Mouse (Mus musculus) heart, postnatal 36 days (tissue): ENCODE data around the gene Rbfox2. TPM values are rescaled to one million over a fixed set of nuclear protein-coding genes. Genes with fewer than 3 reads are reported as not detected.
A peak's percentile ranks its signal among the peaks of the same experiment; 100 is the strongest.
"Not testable (repeated sequence)": the region's sequence is repeated elsewhere in the genome, so short reads cannot be mapped to it uniquely, and the experiment has no call there.

ENCODE experiments used
- DNase-seq, 2 experiments: peaks; one replicate each; pipeline ENCODE4 v3.0.0; 2021 to 2022
- intact Hi-C: fragments of 180-260 bp; cut with DNase I; formaldehyde crosslinking; loops from one replicate; pipeline ENCODE4 v1.15.1; 2025
- total RNA-seq, 2 experiments: library from RNA; stranded (reverse); gene quantifications; 2 replicates each; pipeline ENCODE4 v1.2.3; 2021

Gene Rbfox2
- total RNA-seq, 2 experiments from 2014 or later, result 91.7 to 107 TPM

DNA sequence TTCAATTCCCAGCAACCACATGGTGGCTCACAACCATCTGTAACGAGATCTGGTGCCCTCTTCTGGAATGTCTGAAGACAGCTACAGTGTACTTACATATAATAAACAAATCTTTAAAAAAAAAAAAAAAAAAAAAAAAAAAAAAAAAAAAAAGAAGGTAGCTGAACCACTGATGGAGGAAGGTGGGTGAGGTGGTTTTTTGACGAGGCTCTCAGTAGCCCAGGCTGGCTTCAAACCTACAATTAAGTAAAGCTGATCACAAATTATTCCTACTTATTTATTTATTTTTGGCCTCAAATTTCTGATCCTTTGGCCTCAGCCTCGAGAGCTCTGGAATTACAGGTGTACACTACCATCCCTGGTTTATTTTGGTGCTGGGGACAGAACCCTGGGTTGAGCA is 28.4 kb upstream of the Rbfox2 start:
- not testable (repeated sequence) for DNase-seq
- intact Hi-C loops, result loop anchor here (2.0 to 5.0 kb wide), 2 partner anchors 28 to 183 kb away; partner anchors contain the start of gene Rbfox2

DNA sequence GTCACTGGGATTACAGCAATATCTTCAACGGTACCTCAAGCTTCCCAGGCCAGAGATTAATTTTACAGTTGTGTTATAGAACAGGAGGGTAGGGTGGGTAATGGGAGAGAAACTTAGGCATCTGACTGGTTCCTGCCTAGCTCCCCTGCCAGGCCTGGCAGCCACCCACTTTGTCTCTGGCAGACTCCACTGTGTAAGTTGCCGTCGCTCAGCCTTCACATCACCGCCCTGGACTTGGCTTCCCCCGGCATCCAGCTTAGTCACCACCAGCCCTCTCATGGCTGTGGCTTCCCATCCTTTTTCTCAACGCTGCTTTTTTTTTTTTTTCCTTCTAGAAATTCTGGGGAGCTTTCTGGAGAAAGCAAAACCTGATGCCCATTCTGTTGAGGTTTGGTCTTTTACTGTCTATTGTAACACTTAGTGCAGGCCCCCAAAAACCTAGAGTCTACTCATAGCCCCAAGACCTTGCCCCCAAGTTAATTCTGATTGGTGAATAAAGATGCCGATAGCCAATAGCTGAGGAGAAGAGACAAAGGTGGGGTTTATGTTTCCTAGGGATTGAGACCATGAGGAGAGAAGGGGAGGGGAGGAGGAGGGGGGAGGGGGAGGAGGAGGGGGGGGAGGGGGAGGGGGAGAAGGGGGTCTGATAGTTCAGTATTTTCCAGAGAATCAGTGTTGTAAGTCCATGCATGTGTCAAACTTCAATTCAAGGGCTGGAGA is 25.6 kb upstream of the Rbfox2 start:
- no peak for DNase-seq

DNA sequence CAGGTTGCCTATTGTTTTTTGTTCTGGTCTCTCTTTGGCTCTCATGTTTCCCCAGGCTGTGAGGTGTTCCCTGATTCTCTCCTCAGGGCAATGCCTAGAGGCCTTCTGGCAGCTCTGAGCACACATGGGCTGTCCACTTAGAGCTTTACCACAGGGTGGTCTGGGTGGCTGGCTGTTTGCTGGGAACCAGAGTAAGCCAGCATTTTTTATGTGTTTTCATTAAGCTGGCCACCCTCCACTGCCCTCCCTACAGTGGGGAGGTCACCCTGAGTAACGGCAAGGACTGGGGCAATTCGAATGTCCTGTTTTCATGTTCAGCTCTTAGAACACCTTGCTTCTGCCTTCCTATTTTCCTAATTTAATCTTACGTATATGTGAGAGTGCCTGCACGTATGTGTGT is 24.6 kb upstream of the Rbfox2 start:
- intact Hi-C loops, result no loop called here
- no peak for DNase-seq

More for the DNA sequence above, 25.6 kb upstream of the Rbfox2 start:
- intact Hi-C loops, result no loop called here

DNA sequence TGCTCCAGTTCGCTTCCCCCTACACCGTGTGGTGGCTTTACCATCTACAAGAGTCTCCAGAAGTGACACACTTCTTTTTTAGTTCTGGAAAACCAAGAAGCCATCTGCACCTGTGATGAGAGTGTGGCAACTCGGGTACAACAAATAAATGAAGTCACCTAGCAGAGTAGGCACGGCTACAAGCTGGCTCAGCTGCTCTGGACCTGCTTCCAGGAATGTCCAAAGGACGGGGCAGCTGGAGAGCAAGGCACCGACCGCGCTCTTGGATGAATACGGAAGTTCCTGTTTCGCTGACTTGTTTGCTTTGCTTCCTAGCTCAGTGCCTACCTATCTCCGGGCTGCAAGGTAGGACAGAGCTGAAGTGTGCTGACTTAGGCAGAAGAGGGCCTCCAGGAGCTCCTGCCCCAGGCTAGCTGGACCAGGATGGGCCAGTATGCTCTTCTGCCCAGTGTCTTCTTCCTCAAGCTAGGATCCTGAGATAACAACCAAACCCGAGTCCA is 22.9 kb upstream of the Rbfox2 start:
- DNase-seq, result peak in 1 of 2 experiments; percentile 9
- intact Hi-C loops, result no loop called here

DNA sequence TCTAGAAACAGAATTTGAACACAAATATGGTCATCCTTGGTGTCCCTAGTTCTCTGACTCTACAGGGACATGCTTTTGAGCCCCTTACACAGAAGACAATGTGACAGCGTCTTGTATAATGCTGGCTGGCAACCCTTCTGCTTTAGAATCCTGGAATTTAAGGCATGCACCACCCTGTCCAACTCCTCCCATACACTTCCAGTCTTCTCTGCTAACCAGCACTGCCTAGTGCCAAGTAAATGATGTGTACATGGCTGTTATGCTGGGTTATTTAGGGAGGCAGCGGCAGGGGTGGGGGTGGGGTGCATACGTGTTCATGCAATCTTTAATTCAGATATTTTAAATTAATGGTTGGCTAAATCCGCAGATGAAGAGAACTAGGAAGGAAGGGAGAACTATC is 19.6 kb upstream of the Rbfox2 start:
- intact Hi-C loops, result no loop called here
- DNase-seq, result no peak

DNA sequence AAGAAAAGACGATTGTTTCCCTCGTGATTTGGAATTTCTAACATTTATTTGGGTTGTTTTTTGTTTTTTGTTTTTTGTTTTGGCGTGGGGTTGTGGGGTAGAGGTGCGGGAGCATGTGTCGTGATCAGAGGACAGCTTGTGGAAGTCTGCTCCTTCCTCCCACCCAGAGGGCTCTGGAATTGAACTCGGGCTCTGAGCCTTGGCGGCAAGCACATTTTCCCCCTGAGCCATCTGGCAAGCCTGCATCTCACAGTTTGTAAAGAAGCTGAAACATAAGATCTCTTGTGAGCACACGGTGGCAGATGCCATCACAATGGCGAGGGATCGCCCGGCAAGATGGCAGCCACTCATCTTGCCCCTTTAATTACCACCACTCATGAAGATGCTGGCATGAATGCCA is 17.6 kb upstream of the Rbfox2 start:
- intact Hi-C loops, result no loop called here

DNA sequence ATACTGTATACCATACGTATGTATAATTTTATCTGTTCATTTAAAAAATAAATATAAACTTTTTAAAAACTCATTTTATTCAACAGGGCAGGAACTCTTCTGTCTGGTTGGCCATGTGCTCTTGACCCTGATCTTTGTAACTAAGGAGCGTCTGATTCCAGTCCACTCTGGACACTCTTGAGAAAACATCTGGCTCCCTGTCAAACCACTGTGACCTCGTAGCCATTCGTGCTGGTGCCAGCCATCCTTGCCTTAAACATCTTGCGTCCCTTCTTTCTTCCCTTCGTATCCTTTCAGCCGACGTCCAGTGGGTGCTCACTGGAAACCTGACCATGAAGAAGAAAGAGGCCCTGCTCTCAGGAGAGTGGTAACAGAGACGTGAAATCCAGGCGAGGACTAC is 16.4 kb upstream of the Rbfox2 start:
- intact Hi-C loops, result no loop called here
- no peak for DNase-seq

More for the DNA sequence above, 17.6 kb upstream of the Rbfox2 start:
- DNase-seq, result no peak

DNA sequence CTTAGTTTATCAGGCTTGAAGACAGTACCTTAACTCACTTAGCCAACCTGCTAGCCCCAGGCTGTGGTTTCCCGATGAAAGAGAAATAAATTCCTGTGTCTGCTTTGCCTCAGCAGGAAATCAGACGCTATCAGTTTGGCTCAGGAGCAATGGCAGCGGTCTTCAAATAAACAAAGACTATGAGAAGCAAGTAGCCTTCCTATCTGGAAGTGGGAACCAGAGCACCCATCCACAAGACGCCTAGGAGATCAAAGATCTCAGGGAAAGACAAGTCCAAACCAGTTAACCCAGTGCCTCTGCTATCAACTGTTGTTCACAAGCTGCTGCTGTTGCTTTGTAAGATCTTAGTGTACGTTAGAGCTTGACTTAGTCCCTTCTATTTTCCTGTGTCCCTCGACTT is 6.9 kb upstream of the Rbfox2 start:
- intact Hi-C loops, result no loop called here
- no peak for DNase-seq

DNA sequence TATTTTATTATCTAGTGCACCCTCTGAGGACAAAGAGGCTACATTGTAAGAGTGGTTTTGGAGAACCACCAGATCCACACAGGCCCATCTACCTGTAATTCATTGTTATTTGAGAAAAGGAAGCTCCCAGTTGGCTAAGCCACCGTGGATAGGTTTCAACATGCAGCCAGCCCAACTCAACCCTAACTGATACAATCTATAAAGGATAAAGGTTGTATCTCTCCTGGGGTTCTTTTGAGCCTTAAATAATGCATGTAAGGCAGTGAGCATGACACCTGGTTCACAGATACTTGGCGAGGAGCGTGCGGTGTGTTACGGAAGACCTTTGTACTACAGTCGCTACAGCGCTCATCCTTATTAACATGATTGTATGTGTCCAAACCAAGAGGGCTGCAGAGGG is 6.0 kb upstream of the Rbfox2 start:
- intact Hi-C loops, result no loop called here
- no peak for DNase-seq

DNA sequence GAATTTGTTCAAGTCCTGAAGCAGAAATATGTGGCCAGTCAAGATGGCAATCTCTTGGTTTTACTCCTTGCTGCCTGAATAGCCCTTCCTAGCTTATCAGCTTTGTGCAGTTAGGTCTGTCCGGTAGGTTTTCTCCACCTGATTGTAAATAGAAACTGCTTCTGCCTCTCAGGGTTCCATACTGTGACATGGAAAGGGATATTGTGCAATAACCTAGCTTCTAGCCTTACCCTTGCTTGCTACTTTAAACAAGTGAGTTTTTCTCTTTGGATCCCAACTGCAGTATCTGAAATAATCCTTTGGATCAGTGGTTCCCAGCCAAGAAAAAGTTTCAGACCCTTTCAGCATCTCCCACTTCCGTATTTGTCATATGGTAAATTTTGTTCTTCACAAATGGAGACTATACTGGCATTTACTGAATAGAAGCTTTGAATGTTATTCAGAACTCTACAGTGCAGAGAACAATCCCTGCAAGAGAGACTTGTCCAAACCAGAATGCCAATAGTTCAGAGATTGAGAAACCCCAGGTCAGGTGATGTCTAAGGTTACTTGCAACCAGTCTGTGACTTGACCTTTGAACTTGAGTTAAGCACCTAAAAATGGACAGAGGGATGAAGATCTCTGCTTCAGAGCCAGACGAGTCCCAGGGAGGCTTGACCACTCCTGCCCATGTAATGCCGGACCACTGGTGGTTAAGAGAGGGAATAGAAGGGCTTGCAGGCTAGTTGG is 1.1 kb upstream of the Rbfox2 start:
- DNase-seq, result no peak

DNA sequence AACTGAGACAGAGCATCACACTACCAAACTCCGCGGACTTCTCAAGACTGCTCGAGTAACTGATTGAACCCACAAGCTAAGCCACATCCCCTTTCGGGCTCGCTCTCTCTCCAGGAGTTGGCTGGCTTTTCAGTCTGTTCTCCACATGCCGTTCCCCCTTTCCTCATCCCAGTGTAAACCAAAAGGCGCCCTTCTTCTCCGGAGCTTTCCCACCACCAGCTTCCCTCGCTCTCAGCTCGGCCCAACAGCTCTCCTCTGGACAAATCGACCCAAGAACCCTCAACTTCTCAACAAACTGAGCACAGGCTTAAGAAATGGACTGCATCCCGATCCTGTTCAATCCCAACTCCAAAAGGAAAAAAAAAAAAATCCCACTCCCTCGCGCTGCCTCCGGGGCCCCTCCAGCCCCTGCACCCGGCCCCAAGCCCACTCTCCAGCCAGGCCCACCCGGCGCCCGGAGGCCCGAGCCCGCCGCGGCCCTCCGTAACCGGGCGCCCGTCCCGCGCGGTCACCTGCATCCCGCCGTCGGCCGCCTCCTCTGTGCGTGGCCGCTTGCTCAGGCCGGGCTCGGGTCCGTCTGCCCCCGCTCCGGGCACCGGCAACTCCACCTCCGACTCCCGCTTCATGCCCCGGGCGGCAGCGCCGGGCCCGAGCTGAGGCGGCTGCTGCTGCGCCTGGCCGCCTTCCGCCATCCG is 805 bp downstream of the Rbfox2 start:
- DNase-seq, result peak; percentile 37 to 54
- intact Hi-C loops, result loop anchor here (2.0 to 5.0 kb wide), 3 partner anchors 29 to 79 kb away; no protein-coding TSS in a partner anchor

More for the DNA sequence above, 1.1 kb upstream of the Rbfox2 start:
- intact Hi-C loops, result loop anchor here (2.0 to 5.0 kb wide), 2 partner anchors 27 to 51 kb away; no protein-coding TSS in a partner anchor

DNA sequence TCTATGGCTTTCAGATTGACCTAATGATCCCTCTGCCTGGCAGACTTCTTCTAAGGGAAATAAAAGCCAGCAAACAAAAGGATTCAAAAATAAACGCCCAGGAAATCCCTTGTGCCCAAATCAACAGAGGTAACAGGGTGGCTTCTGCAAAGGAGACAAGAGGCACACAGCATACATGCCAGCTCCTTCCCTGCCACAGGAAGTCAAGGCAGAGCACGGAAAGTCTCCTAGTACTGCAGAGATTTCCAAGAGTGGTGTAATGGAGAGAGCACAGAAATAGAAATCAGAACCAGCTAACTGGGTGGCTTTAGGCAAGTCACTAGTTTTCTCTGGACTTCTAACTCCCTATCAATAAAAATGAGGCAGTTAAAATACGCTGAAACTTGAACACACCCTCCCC is 1.8 kb downstream of the Rbfox2 start:
- intact Hi-C loops, result loop anchor here (2.0 to 5.0 kb wide), 2 partner anchors 48 to 78 kb away; no protein-coding TSS in a partner anchor
- DNase-seq, result no peak

DNA sequence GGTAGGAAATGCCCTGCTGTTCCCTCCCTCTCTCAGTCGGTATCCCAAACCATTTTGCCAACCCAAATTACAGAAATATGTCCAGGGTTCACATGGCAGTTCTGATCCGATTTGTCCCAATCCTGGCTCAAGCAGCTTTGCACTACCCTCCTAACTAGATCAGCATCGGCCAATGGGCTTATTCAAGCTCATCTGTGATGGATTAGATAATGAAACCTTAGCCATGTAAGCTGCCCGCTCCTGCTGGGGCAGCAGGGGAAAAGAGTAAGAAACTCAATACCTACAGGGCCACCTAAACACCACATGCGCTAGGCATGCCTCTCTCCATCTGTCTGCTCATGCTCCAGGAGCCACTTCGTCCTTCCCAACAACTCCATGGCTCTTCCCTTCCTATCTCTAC is 5.7 kb downstream of the Rbfox2 start:
- intact Hi-C loops, result no loop called here
- no peak for DNase-seq

DNA sequence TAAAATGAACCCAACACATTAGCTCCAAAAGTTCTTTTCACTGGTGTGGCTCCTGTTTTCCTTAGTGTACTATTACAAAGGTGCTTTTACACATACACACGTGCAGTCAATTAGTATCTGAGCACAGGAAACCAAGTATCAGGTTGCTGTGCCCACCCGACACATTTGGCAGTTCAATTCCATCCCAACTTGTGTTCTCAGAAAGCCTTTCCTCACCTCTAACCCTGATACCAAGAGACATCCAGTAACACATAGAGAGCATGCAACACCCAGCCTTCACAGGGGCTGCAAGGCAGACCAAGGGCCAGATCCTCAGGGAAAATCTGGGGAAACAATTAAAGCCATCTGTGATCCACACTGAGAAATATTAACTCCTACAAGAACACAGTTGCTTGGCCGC is 8.2 kb downstream of the Rbfox2 start:
- intact Hi-C loops, result loop anchor here (2.0 kb wide), 1 partner anchor 18 kb away; no protein-coding TSS in a partner anchor
- no peak for DNase-seq

DNA sequence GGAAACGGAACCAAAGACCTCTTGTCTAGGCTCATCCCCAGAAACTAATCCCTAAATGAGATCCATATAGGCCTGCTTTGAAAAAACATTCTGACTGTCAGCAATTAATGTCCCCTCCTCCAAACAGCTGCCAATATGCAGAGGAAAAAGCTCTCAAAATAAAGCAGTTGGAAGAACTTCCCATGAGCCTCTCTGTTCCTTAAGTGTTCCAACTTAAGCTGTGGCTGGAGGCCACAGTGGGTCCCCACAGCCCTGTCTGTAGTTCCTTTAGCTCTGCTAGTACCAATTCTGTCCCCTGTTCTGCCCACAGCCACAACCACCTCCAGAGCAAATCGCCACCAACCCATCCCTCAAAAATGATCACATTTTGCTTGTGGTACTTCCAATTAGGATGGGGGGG is 10.2 kb downstream of the Rbfox2 start:
- no peak for DNase-seq
- intact Hi-C loops, result no loop called here

DNA sequence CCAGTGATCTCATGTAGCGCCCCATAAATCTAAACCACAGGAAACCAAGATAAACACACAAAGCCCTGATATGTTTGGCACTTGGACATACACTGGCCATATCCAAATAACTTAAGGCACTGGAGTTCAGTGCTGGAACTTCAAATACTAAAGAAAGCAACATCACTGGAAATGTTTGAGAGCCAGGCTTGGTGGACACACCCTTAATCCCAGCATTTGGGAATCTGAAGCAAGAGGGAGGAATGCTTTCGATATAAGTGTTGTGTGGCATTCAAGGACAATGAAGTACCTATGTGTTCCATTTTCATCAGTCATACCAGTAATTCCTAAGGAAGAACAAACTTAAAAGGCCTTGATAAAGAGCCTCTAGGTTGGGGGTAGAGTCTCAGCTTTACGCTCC is 13.3 kb downstream of the Rbfox2 start:
- intact Hi-C loops, result no loop called here
- no peak for DNase-seq

DNA sequence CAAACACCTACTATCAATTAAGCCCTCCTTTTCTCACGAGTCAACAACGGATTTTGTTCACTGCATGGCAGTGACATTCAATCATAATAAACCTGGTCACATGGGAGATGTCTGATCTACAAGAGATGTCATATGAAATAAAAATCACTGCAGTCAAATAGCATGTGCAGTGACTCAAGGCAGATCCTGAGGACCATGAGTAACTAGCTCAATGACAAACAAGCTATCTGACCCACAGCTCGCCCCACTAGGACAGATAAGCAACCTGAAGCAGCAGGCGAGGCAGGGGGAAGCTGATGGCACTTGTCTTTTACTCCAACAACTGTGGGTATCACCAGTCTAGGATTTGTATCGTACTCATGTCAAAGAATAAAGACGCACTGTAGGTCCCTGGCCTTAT is 14.4 kb downstream of the Rbfox2 start:
- intact Hi-C loops, result no loop called here
- DNase-seq, result no peak

DNA sequence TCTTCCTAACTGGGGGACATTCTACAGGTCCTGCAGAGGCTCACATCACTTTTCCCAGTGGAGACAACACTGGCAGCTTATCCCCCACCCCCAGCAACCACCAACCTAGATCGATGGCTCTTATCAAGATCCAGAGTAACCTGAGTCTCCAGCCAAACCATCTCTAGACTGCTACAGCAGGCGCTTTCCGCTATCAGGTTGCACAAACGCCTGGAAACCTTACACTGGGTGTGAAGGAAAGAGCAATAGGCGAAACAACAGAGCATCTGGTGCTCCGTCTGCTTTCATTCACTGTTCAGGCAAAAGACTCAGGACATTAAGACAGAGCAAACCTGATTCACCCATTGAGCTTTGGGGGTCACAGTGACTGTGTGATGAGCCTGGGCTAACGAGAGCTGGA is 15.3 kb downstream of the Rbfox2 start:
- no peak for DNase-seq
- intact Hi-C loops, result no loop called here

DNA sequence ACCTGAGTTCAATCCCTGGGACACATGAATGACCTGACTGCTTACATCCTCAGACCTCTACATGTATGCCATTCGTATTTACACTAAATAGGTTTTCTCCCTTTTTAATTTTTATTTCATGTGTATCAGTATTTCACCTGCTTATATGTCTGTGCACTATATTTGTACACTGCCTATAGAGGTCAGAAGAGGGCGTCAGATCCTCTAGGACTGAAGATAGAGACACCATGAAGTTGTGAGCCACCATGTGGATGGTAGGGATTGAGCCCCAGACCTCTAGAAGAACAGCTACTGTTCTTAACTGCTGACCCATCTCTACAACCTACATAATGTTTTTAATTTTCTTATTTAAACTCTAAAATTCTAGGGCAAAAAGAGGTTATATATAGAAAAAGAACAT is 16.5 kb downstream of the Rbfox2 start:
- intact Hi-C loops, result no loop called here
- DNase-seq, result no peak

DNA sequence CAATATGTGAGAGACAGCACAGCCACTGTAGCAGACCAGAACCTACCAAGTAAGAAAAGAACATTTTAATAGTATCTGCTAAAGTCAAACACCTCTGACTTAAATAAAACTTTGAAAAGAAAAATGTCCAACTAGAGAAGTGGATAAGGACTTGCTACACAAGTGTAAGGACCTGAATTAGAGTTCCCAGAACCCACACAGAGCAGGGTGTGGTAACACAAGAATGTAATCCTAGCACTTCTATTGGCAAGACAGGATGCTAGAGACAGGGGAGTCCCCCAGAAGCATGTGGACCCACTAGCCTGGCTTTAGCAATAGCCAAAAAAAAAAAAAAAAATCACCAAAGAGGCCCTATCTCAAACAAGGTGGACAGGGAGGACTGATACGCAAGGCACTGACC is 26.7 kb downstream of the Rbfox2 start:
- intact Hi-C loops, result loop anchor here (2.0 kb wide), 1 partner anchor 19 kb away; no protein-coding TSS in a partner anchor

DNA sequence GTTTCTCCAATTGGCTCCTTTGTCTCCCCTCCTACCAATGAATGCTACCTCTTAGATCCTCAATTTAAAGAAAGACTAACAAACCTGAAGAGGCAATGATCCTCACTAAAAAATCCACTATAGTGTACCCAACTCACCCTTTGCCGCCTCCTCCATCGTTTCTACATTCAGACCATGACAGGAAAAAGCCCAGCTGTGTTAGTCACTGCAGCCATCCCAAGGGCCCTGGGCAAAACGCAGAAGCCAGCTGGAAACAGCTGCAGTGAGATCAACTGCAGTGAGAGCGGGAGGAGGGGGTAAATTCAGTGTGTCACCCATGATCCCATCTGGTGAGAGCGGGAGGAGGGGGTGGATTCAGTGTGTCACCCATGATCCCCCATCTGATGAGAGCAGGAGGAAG is 28.0 kb downstream of the Rbfox2 start:
- intact Hi-C loops, result no loop called here
- peak; percentile 41 to 47 for DNase-seq

More for the DNA sequence above, 26.7 kb downstream of the Rbfox2 start:
- no peak for DNase-seq
